Mouse (Mus musculus) monocyte, adult 5-6 weeks (primary cell): ENCODE measurements around the gene Lpp. TPM values are rescaled to one million over a fixed set of nuclear protein-coding genes. Genes with fewer than 3 reads are reported as not detected.

Experiments
- ATAC-seq: fragments of 153-309, 156-312 bp; replicated peaks from 2 replicates; pipeline ENCODE4 v1.8.0; 2017; ENCODE audit warnings: mild to moderate bottlenecking; ENCODE audit not compliant: low TSS enrichment, insufficient number of reproducible peaks, severe bottlenecking, poor library complexity, low FRiP score
- total RNA-seq: library from RNA; stranded (forward); fragments of 200-1000, 200-491, 200-594 nt; gene quantifications from 3 replicates; pipeline ENCODE4 v1.2.3, GENCODE M21; 2017

The Lpp gene
- total RNA-seq, 1 experiment from 2014 or later: 8.9 TPM

- no peak for ATAC-seq
These were observed 517.0 kb downstream of the Lpp start for GRCm38 (mm10) chr16:24910321-24910720.

- ATAC-seq: no peak
These were observed 517.5 kb downstream of the Lpp start for GRCm38 (mm10) chr16:24910834-24911233.

GRCm38 (mm10) chr16:24912381-24912780, 519.1 kb downstream of the Lpp start:
- no peak for ATAC-seq

- peak; percentile 40; the same call in 1 of the 2 replicates for ATAC-seq
These were observed 519.7 kb downstream of the Lpp start for GRCm38 (mm10) chr16:24913021-24913420.

GRCm38 (mm10) chr16:24913641-24914392, 520.5 kb downstream of the Lpp start:
- ATAC-seq: no peak

GRCm38 (mm10) chr16:24914393-24914751, 521.1 kb downstream of the Lpp start:
- no peak; the same call in 1 of the 2 replicates for ATAC-seq

GRCm38 (mm10) chr16:24915470-24915869, 522.2 kb downstream of the Lpp start:
- no peak for ATAC-seq

GRCm38 (mm10) chr16:24919349-24920012, 526.2 kb downstream of the Lpp start:
- ATAC-seq: no peak

- no peak for ATAC-seq
These were observed 536.8 kb downstream of the Lpp start for GRCm38 (mm10) chr16:24930070-24930469.

GRCm38 (mm10) chr16:24930621-24931020, 537.3 kb downstream of the Lpp start:
- no peak for ATAC-seq

GRCm38 (mm10) chr16:24932816-24933215, 539.5 kb downstream of the Lpp start:
- no peak for ATAC-seq

- peak; percentile 94 for ATAC-seq
These were observed 540.4 kb downstream of the Lpp start for GRCm38 (mm10) chr16:24933691-24934090.

GRCm38 (mm10) chr16:24941306-24942160, 548.2 kb downstream of the Lpp start:
- ATAC-seq: no peak

- no peak for ATAC-seq
These were observed 550.4 kb downstream of the Lpp start for GRCm38 (mm10) chr16:24943486-24944261.

- no peak for ATAC-seq
These were observed 553.0 kb downstream of the Lpp start for GRCm38 (mm10) chr16:24946356-24946755.

GRCm38 (mm10) chr16:24947485-24947884, 554.2 kb downstream of the Lpp start:
- ATAC-seq: no peak

- ATAC-seq: no peak
These were observed 554.9 kb downstream of the Lpp start for GRCm38 (mm10) chr16:24948091-24948690.

- no peak for ATAC-seq
These were observed 556.0 kb downstream of the Lpp start for GRCm38 (mm10) chr16:24949265-24949664.
